Mouse (Mus musculus) intestine, embryonic 14.5 days (tissue): ENCODE data around the gene Nectin2. TPM values are rescaled to one million over a fixed set of nuclear protein-coding genes. Genes with fewer than 3 reads are reported as not detected.

Experiments used
- ATAC-seq: fragments of 200-750 bp; cut with Nextera tagmentation; replicated peaks from 2 replicates; pipeline ENCODE4 v1.8.0; 2017; ENCODE audit warnings: low read depth, moderate number of reproducible peaks, moderate TSS enrichment, moderate library complexity; ENCODE audit not compliant: low FRiP score, low TSS enrichment
- DNase-seq: peaks from one replicate; pipeline ENCODE4 v3.0.0-alpha.2; 2018; ENCODE audit warnings: low spot score
- H3K27ac ChIP-seq: fragments of 300-500 bp; sonication (generic); 2 replicates; pipeline ENCODE4 v1.5.1; 2014; ENCODE audit warnings: low read depth, mild to moderate bottlenecking, control low read depth
- H3K27me3 ChIP-seq: fragments of 300-500 bp; sonication (generic); replicated peaks from 2 replicates; pipeline ENCODE4 v1.6.1; 2014; ENCODE audit warnings: low read length, control low read depth; ENCODE audit not compliant: control insufficient read depth, insufficient read depth
- H3K36me3 ChIP-seq: fragments of 300-500 bp; sonication (generic); 2 replicates; pipeline ENCODE4 v1.6.1; 2014; ENCODE audit warnings: low read length, control low read depth; ENCODE audit not compliant: control insufficient read depth, insufficient read depth
- H3K4me1 ChIP-seq: fragments of 300-500 bp; sonication (generic); replicated peaks from 2 replicates; pipeline ENCODE4 v1.6.1; 2014; ENCODE audit warnings: low read length, control low read depth, mixed read lengths; ENCODE audit not compliant: control insufficient read depth, insufficient read depth
- H3K4me2 ChIP-seq: fragments of 300-500 bp; sonication (generic); 2 replicates; pipeline ENCODE4 v1.6.1; 2014; ENCODE audit warnings: low read length
- H3K4me3 ChIP-seq: fragments of 300-500 bp; sonication (generic); 2 replicates; pipeline ENCODE4 v1.5.1; 2014; ENCODE audit warnings: low read depth, low read length, control low read depth, mixed read lengths
- H3K9ac ChIP-seq: fragments of 300-500 bp; sonication (generic); 2 replicates; pipeline ENCODE4 v1.6.1; 2014; ENCODE audit warnings: mild to moderate bottlenecking, low read length
- H3K9me3 ChIP-seq: fragments of 300-500 bp; sonication (generic); 2 replicates; pipeline ENCODE4 v1.6.1; 2016; ENCODE audit warnings: low read length, control low read depth; ENCODE audit not compliant: control insufficient read depth
- WGBS: fragments of 180-500 bp; shearing (Covaris S2); extraction: QIAGEN DNeasy Blood & Tissue Kit; methylation state at CpG from one replicate; pipeline ENCODE4 v1.1.7; 2014; 5-methylcytosine and 5-hydroxymethylcytosine counted together
- polyA plus RNA-seq: library from polyadenylated mRNA; unstranded; fragments of >200 nt; fragmentation: Nextera tagmentation; extraction: Ambion mirVana; gene quantifications from 2 replicates; pipeline ENCODE4 v1.2.1, GENCODE M21; 2014

Gene Nectin2
- polyA plus RNA-seq, 1 experiment from 2014 or later, result 136 TPM

- no peak for DNase-seq
- Histone ChIP-seq H3K4me1 (no peaks in the 10 kb centered on the region), H3K4me3 (no peak overlapping the region), H3K4me2 (no peak overlapping the region), H3K9ac (no peak overlapping the region), H3K27ac (no peak overlapping the region), H3K9me3 (no peaks in the 10 kb centered on the region), H3K36me3 (no peaks in the 10 kb centered on the region), H3K27me3 (no peaks in the 10 kb centered on the region)
- WGBS, result 56% methylated on average over 1 of the region's 1 CpGs
- 0 out of 2 replicates have a peak, but pooled peaks have one; percentile 28 for ATAC-seq
These were observed 73.6 kb downstream of the Nectin2 start for GRCm38 (mm10) chr7:19676662-19677061.

GRCm38 (mm10) chr7:19675824-19676223, 74.5 kb downstream of the Nectin2 start:
- Histone ChIP-seq H3K27ac (no peak overlapping the region), H3K9me3 (no peaks in the 10 kb centered on the region), H3K36me3 (no peaks in the 10 kb centered on the region), H3K4me3 (no peak overlapping the region), H3K4me1 (no peaks in the 10 kb centered on the region), H3K9ac (no peak overlapping the region), H3K4me2 (no peak overlapping the region), H3K27me3 (no peaks in the 10 kb centered on the region)
- ATAC-seq (no peak), DNase-seq (no peak)
- 83% methylated on average over 10 of the region's 10 CpGs for WGBS

- no peaks in the 10 kb centered on the region for H3K27me3 ChIP-seq
- H3K9me3 ChIP-seq, result no peaks in the 10 kb centered on the region
- ATAC-seq, result no peak
- no peak for DNase-seq
- no peak overlapping the region for H3K4me2 ChIP-seq
- no peak overlapping the region for H3K4me3 ChIP-seq
- 66% methylated on average over 14 of the region's 14 CpGs for WGBS
- H3K36me3 ChIP-seq, result no peaks in the 10 kb centered on the region
- H3K9ac ChIP-seq, result no peak overlapping the region
- H3K4me1 ChIP-seq, result no peaks in the 10 kb centered on the region; the same call in 1 of the 2 replicates
- no peak overlapping the region for H3K27ac ChIP-seq
These were observed 77.1 kb downstream of the Nectin2 start for GRCm38 (mm10) chr7:19673083-19673699.

GRCm38 (mm10) chr7:19671511-19671910, 78.8 kb downstream of the Nectin2 start:
- Histone ChIP-seq H3K27ac (no peak overlapping the region), H3K9ac (no peak overlapping the region), H3K9me3 (no peaks in the 10 kb centered on the region), H3K4me3 (no peak overlapping the region), H3K27me3 (no peaks in the 10 kb centered on the region), H3K4me2 (no peak overlapping the region), H3K36me3 (no peaks in the 10 kb centered on the region), H3K4me1 (no peaks in the 10 kb centered on the region; the same call in 1 of the 2 replicates)
- DNase-seq, result no peak
- ATAC-seq, result no peak
- 72% methylated on average over 10 of the region's 10 CpGs for WGBS

- no peaks in the 10 kb centered on the region for H3K36me3 ChIP-seq
- no peak overlapping the region for H3K4me3 ChIP-seq
- peak overlapping the region; percentile 35 for H3K4me2 ChIP-seq
- ATAC-seq (peak; percentile 69), DNase-seq (peak; percentile 89)
- H3K27ac ChIP-seq, result no peak overlapping the region; the same call in 1 of the 2 replicates
- H3K9me3 ChIP-seq, result no peaks in the 10 kb centered on the region
- WGBS, result 7% methylated on average over 10 of the region's 10 CpGs
- no peaks in the 10 kb centered on the region for H3K27me3 ChIP-seq
- H3K9ac ChIP-seq, result 0 out of 2 replicates have a peak overlapping the region, but pooled peaks have one; percentile 22
- H3K4me1 ChIP-seq, result peaks cover 6% of the 10 kb centered on the region
These were observed 81.1 kb downstream of the Nectin2 start for GRCm38 (mm10) chr7:19668947-19669721.

DNA sequence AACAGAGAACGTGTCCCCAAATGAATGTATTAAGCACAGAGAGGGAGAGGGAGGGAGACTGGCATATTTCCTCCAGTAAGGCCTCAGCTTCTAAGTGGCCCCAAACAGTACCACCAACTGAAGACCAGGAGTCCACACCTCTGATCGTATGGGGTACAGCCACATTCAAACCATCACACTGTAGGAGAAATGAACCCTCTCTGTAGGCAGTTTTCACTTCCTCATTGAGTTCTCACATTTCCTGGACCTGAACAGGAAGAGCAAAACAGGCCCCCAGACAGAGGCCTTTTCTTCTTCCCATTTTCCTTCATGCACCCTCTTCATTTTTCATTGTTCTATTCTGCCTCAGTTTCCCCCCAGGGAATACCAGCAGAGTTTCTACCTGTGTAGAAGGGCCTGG, 82.8 kb downstream of the Nectin2 start:
- H3K27ac ChIP-seq, result no peak overlapping the region
- H3K9me3 ChIP-seq, result no peaks in the 10 kb centered on the region
- no peak overlapping the region for H3K9ac ChIP-seq
- 87% methylated on average over 2 of the region's 2 CpGs for WGBS
- no peaks in the 10 kb centered on the region for H3K27me3 ChIP-seq
- no peak overlapping the region for H3K4me3 ChIP-seq
- no peak for DNase-seq
- no peak for ATAC-seq
- peaks cover 13% of the 10 kb centered on the region for H3K4me1 ChIP-seq
- peaks cover 2% of the 10 kb centered on the region; the same call in 1 of the 2 replicates for H3K36me3 ChIP-seq
- no peak overlapping the region for H3K4me2 ChIP-seq

GRCm38 (mm10) chr7:19666750-19667149, 83.5 kb downstream of the Nectin2 start:
- Histone ChIP-seq H3K9ac (no peak overlapping the region), H3K9me3 (no peaks in the 10 kb centered on the region), H3K4me2 (no peak overlapping the region), H3K27me3 (no peaks in the 10 kb centered on the region), H3K36me3 (peaks cover 8% of the 10 kb centered on the region; the same call in 1 of the 2 replicates), H3K4me3 (no peak overlapping the region), H3K27ac (no peak overlapping the region), H3K4me1 (peaks cover 13% of the 10 kb centered on the region)
- WGBS, result 64% methylated on average over 3 of the region's 3 CpGs
- ATAC-seq (no peak), DNase-seq (no peak)
